Comparison of ENCODE assay signal across 24 mouse cellular contexts in genomic region chr4:55250334-55250733, GRCm38 (mm10).
DNase-seq lines count a peak whose midpoint lies in the region; ATAC-seq and TF ChIP-seq lines count a peak whose summit lies in the region.
"Had no signal": no experiment of that assay in that cellular context is flagged by ENCODE, and none has a peak within 500 bp of the region (broad histone marks: within the 10 kb centered on the region; RNA-seq: fewer than 3 reads in every experiment).

No protein-coding gene starts in this region.

- H3K27me3 ChIP-seq in forebrain, embryonic 10.5 days (ENCODE audit: poor library complexity, severe bottlenecking): peaks cover 6% of the 10 kb centered on the region; the same call in 1 of the 2 replicates
- no peaks in the 10 kb centered on the region for H3K27me3 ChIP-seq in forebrain, embryonic 14.5 days (replicated peaks; ENCODE audit: control insufficient read depth, insufficient read depth, low read length)
- H3K27me3 ChIP-seq in midbrain, embryonic 11.5 days (ENCODE audit: control insufficient read depth, insufficient read depth, low read length): no peaks in the 10 kb centered on the region; the same call in 1 of the 2 replicates
- no peaks in the 10 kb centered on the region for H3K27me3 ChIP-seq in midbrain, postnatal 0 days (ENCODE audit: insufficient read depth, low read length)
- H3K27me3 ChIP-seq: CH12.LX; embryonic facial prominence, embryonic 12.5 days; forebrain, embryonic 12.5 days; forebrain, embryonic 15.5 days had no signal

- no peaks in the 10 kb centered on the region for H3K36me3 ChIP-seq in forebrain, embryonic 10.5 days (replicated peaks)
- no peaks in the 10 kb centered on the region for H3K36me3 ChIP-seq in forebrain, embryonic 14.5 days (ENCODE audit: control insufficient read depth, insufficient read depth, low read length)
- H3K36me3 ChIP-seq in midbrain, embryonic 11.5 days (ENCODE audit: control insufficient read depth, insufficient read depth, low read length): no peaks in the 10 kb centered on the region
- no peaks in the 10 kb centered on the region for H3K36me3 ChIP-seq in midbrain, postnatal 0 days (ENCODE audit: insufficient read depth, low read length)
- H3K36me3 ChIP-seq: embryonic facial prominence, embryonic 10.5 days; embryonic facial prominence, embryonic 12.5 days; forebrain, embryonic 12.5 days; forebrain, embryonic 15.5 days; G1E had no signal

- no peak for ATAC-seq in forebrain, embryonic 14.5 days
- ATAC-seq in midbrain, embryonic 11.5 days (ENCODE audit: low FRiP score): peak; percentile 27; the same call in 1 of the 2 replicates
- no peak for ATAC-seq in midbrain, postnatal 0 days (ENCODE audit: low FRiP score)
- ATAC-seq: CD4-positive, CD25-positive, alpha-beta regulatory T cell, adult 4 months; forebrain, embryonic 15.5 days; forebrain, postnatal 0 days had no signal

- H3K9ac ChIP-seq in forebrain, embryonic 14.5 days (ENCODE audit: low read length): no peak overlapping the region
- no peak overlapping the region for H3K9ac ChIP-seq in midbrain, embryonic 11.5 days (ENCODE audit: low read length)
- no peak overlapping the region for H3K9ac ChIP-seq in midbrain, postnatal 0 days (replicated peaks; ENCODE audit: low read length, poor library complexity, severe bottlenecking)
- H3K9ac ChIP-seq: embryonic facial prominence, embryonic 12.5 days; forebrain, embryonic 12.5 days; forebrain, embryonic 15.5 days; forebrain, postnatal 0 days had no signal

- H3K27ac ChIP-seq in forebrain, embryonic 10.5 days: peak overlapping the region; percentile 36; the same call in 1 of the 2 replicates
- no peak overlapping the region for H3K27ac ChIP-seq in forebrain, embryonic 14.5 days (ENCODE audit: low read depth, low read length)
- H3K27ac ChIP-seq in midbrain, embryonic 11.5 days (ENCODE audit: low read depth, low read length): no peak overlapping the region
- no peak overlapping the region for H3K27ac ChIP-seq in midbrain, postnatal 0 days (ENCODE audit: low read depth, low read length)
- H3K27ac ChIP-seq: embryonic facial prominence, embryonic 10.5 days; embryonic facial prominence, embryonic 12.5 days; forebrain, embryonic 12.5 days; forebrain, embryonic 15.5 days had no signal

- no peaks in the 10 kb centered on the region for H3K9me3 ChIP-seq in forebrain, embryonic 10.5 days
- H3K9me3 ChIP-seq in forebrain, embryonic 14.5 days (replicated peaks; ENCODE audit: control insufficient read depth, low read length): no peaks in the 10 kb centered on the region
- H3K9me3 ChIP-seq in midbrain, embryonic 11.5 days (ENCODE audit: control insufficient read depth, low read length): no peaks in the 10 kb centered on the region
- H3K9me3 ChIP-seq in midbrain, postnatal 0 days (ENCODE audit: low read length): no peaks in the 10 kb centered on the region
- H3K9me3 ChIP-seq: embryonic facial prominence, embryonic 10.5 days; embryonic facial prominence, embryonic 12.5 days; forebrain, embryonic 12.5 days; forebrain, embryonic 15.5 days had no signal

- no peak for TF ChIP-seq CTCF in midbrain, postnatal 0 days (IDR thresholded peaks at IDR 0.05)

- peaks cover 42% of the 10 kb centered on the region for H3K4me1 ChIP-seq in forebrain, embryonic 10.5 days
- peaks cover 7% of the 10 kb centered on the region; the same call in 1 of the 2 replicates for H3K4me1 ChIP-seq in forebrain, embryonic 14.5 days (ENCODE audit: control insufficient read depth, insufficient read depth, low read length)
- H3K4me1 ChIP-seq in midbrain, embryonic 11.5 days (ENCODE audit: control insufficient read depth, insufficient read depth, low read length): peaks cover 9% of the 10 kb centered on the region
- H3K4me1 ChIP-seq in midbrain, postnatal 0 days (ENCODE audit: insufficient read depth, low read length): no peaks in the 10 kb centered on the region
- H3K4me1 ChIP-seq: embryonic facial prominence, embryonic 12.5 days had no signal

- peak; percentile 8 for DNase-seq in embryo, embryonic 10 days (ENCODE audit: low spot score)
- no peak for DNase-seq in embryo, embryonic 11 days
- DNase-seq in forebrain, embryonic 10.5 days (ENCODE audit: extremely low spot score, low spot score): no peak
- no peak for DNase-seq in forebrain, embryonic 14.5 days (ENCODE audit: low spot score)
- peak; percentile 86 for DNase-seq in midbrain, embryonic 11.5 days (ENCODE audit: low spot score, missing footprints)
- no peak for DNase-seq in midbrain, postnatal 0 days (ENCODE audit: low spot score)
- no peak for DNase-seq in testis, postnatal 10 days (ENCODE audit: low spot score)
- DNase-seq: adrenal gland, adult 2 months; adrenal gland, postnatal 10 days; adrenal gland, postnatal 25 days; B cell, adult 2 months; cerebellum, adult 11-12 months; cerebellum, adult 2 months; cerebellum, adult 9-10 months; cerebellum, postnatal 10 days; cerebellum, postnatal 25 days; forebrain, postnatal 0 days had no signal

- 9% methylated on average over 3 of the region's 3 CpGs for WGBS in forebrain, embryonic 10.5 days
- WGBS in forebrain, embryonic 14.5 days: 10% methylated on average over 3 of the region's 3 CpGs
- 0% methylated on average over 3 of the region's 3 CpGs for WGBS in midbrain, embryonic 11.5 days
- 22% methylated on average over 3 of the region's 3 CpGs for WGBS in midbrain, postnatal 0 days

- no peak overlapping the region for H3K4me2 ChIP-seq in forebrain, embryonic 14.5 days (ENCODE audit: low read length)
- H3K4me2 ChIP-seq in midbrain, embryonic 11.5 days: no peak overlapping the region
- no peak overlapping the region for H3K4me2 ChIP-seq in midbrain, postnatal 0 days (ENCODE audit: low read depth, low read length, poor library complexity, severe bottlenecking)
- H3K4me2 ChIP-seq: embryonic facial prominence, embryonic 12.5 days; forebrain, embryonic 12.5 days; forebrain, embryonic 15.5 days had no signal

- H3K4me3 ChIP-seq in forebrain, embryonic 10.5 days: no peak overlapping the region
- no peak overlapping the region for H3K4me3 ChIP-seq in forebrain, embryonic 14.5 days (ENCODE audit: low read depth, low read length)
- no peak overlapping the region for H3K4me3 ChIP-seq in midbrain, embryonic 11.5 days (ENCODE audit: low read depth, low read length)
- no peak overlapping the region for H3K4me3 ChIP-seq in midbrain, postnatal 0 days (ENCODE audit: low read depth, low read length)
- H3K4me3 ChIP-seq: embryonic facial prominence, embryonic 10.5 days; embryonic facial prominence, embryonic 12.5 days; forebrain, embryonic 12.5 days; forebrain, embryonic 15.5 days had no signal

Comparison
In these comparisons a context has a peak if more than half of its experiments do, and no peak if none do; other contexts are left out.
1. DNase-seq: peak in embryo, embryonic 10 days (single experiment) and midbrain, embryonic 11.5 days (single experiment); none in embryo, embryonic 11 days (single experiment), forebrain, embryonic 10.5 days (single experiment), forebrain, embryonic 14.5 days (single experiment), midbrain, postnatal 0 days (single experiment) and testis, postnatal 10 days (single experiment).